Mouse (Mus musculus) hindbrain, embryonic 16.5 days (tissue): ENCODE data around the gene Olfr1215. TPM values are rescaled to one million over a fixed set of nuclear protein-coding genes. Genes with fewer than 3 reads are reported as not detected.
"Not testable (repeated sequence)": the region's sequence is repeated elsewhere in the genome, so short reads cannot be mapped to it uniquely, and the experiment has no call there.

Source experiments
- ATAC-seq: fragments of 200-750 bp; cut with Nextera tagmentation; 2 replicates; pipeline ENCODE4 v1.8.0; 2017; ENCODE audit warnings: moderate TSS enrichment, moderate library complexity
- H3K27ac ChIP-seq: fragments of 300-500 bp; sonication (generic); 2 replicates; pipeline ENCODE4 v1.5.1; 2014; ENCODE audit warnings: low read depth, mild to moderate bottlenecking, control low read depth, low read length, moderate library complexity
- H3K27me3 ChIP-seq: fragments of 300-500 bp; sonication (generic); replicated peaks from 2 replicates; pipeline ENCODE4 v1.6.1; 2014; ENCODE audit warnings: low read length; ENCODE audit not compliant: control insufficient read depth, insufficient read depth
- H3K36me3 ChIP-seq: fragments of 300-500 bp; sonication (generic); 2 replicates; pipeline ENCODE4 v1.6.1; 2014; ENCODE audit warnings: mild to moderate bottlenecking, low read length, moderate library complexity, mixed read lengths; ENCODE audit not compliant: control insufficient read depth, insufficient read depth
- H3K4me1 ChIP-seq: fragments of 300-500 bp; sonication (generic); 2 replicates; pipeline ENCODE4 v1.6.1; 2014; ENCODE audit warnings: low read depth, low read length; ENCODE audit not compliant: control insufficient read depth, insufficient read depth
- H3K4me2 ChIP-seq: fragments of 300-500 bp; sonication (generic); 2 replicates; pipeline ENCODE4 v1.6.1; 2014; ENCODE audit warnings: mild to moderate bottlenecking, low read length, control low read depth, moderate library complexity
- H3K4me3 ChIP-seq: fragments of 300-500 bp; sonication (generic); 2 replicates; pipeline ENCODE4 v1.5.1; 2014; ENCODE audit warnings: mild to moderate bottlenecking, low read length, control low read depth, moderate library complexity
- H3K9ac ChIP-seq: fragments of 300-500 bp; sonication (generic); 2 replicates; pipeline ENCODE4 v1.6.1; 2014; ENCODE audit warnings: low read depth, mild to moderate bottlenecking, control low read depth, low read length, moderate library complexity
- H3K9me3 ChIP-seq: fragments of 300-500 bp; sonication (generic); 2 replicates; pipeline ENCODE4 v1.6.1; 2014; ENCODE audit warnings: mild to moderate bottlenecking, low read length, moderate library complexity; ENCODE audit not compliant: control insufficient read depth
- WGBS: fragments of 180-500 bp; shearing (Covaris S2); extraction: QIAGEN DNeasy Blood & Tissue Kit; methylation state at CpG from one replicate; pipeline ENCODE4 v1.1.7; 2014; 5-methylcytosine and 5-hydroxymethylcytosine counted together
- polyA plus RNA-seq: library from polyadenylated mRNA; unstranded; fragments of >200 nt; fragmentation: Nextera tagmentation; extraction: Ambion mirVana; gene quantifications from 2 replicates; pipeline ENCODE4 v1.2.1, GENCODE M21; 2015

Gene Olfr1215
- polyA plus RNA-seq: not detected in 2 replicates

DNA sequence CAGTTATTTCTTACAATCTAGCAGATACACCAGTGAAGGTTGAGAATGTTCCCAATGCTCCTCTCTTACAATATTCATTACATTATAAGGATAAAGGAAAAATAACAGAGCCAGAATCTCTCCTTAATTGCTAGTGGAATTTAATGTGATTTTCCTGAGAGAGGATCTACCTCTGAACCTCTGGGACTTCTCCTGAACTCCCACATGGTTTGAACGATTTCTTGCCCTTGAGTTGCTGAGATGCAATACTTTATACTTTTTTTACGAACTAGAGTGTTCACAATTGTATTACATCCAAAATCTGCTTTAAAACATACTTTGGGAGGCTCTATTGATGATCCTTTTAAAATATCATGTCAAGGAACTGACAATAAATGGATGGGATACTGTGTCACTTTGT, at the start of gene Olfr1215:
Gene Olfr1215 (minus strand): TSS at position 101 of the 400 bp plus-strand sequence.
- no peak within 1 kb of the TSS for H3K27ac ChIP-seq
- H3K4me1 ChIP-seq: no peaks in the 10 kb centered on the region
- no peak within 1 kb of the TSS for H3K4me3 ChIP-seq
- 67% methylated on average over 2 of the region's 2 CpGs for WGBS
- H3K9ac ChIP-seq: no peak within 1 kb of the TSS
- H3K4me2 ChIP-seq: no peak within 1 kb of the TSS
- ATAC-seq: no peak
- H3K36me3 ChIP-seq: no peaks in the 10 kb centered on the region
- H3K9me3 ChIP-seq: no peaks in the 10 kb centered on the region
- no peaks in the 10 kb centered on the region for H3K27me3 ChIP-seq

DNA sequence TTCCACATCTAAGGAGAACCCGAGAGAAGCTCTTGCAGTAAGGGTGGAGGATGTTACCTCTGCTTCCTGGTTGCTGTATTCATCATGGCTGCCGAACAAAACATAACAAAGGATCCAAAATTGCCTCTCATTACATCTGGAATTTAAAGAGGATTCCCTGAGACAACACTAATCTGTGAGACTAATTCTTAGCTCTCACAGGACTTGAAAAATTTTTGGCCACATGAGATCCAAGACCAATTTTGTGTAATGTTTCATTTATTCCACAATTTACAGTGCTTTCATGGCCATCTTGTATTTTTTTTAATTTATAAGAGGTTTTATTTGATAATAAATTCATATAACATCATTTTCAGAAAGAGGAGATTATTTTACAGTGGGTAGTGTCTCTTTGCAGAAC, 25.2 kb upstream of the Olfr1215 start, which contains the start of gene Olfr1217:
Gene Olfr1217 (minus strand): TSS at position 101 of the 400 bp plus-strand sequence.
- Histone ChIP-seq H3K4me1 (no peaks in the 10 kb centered on the region), H3K9me3 (no peaks in the 10 kb centered on the region), H3K36me3 (no peaks in the 10 kb centered on the region), H3K9ac (no peak within 1 kb of the TSS), H3K4me2 (no peak within 1 kb of the TSS), H3K27me3 (no peaks in the 10 kb centered on the region), H3K27ac (no peak within 1 kb of the TSS), H3K4me3 (no peak within 1 kb of the TSS)
- 75% methylated on average over 2 of the region's 2 CpGs for WGBS
- no peak for ATAC-seq

GRCm38 (mm10) chr2:89021436-89021835, 14.7 kb upstream of the Olfr1215 start:
- 76% methylated on average over 3 of the region's 3 CpGs for WGBS
- not testable (repeated sequence) for H3K9me3 ChIP-seq, H3K4me2 ChIP-seq, H3K27ac ChIP-seq, ATAC-seq, H3K4me1 ChIP-seq, H3K27me3 ChIP-seq, H3K4me3 ChIP-seq, H3K36me3 ChIP-seq, H3K9ac ChIP-seq

DNA sequence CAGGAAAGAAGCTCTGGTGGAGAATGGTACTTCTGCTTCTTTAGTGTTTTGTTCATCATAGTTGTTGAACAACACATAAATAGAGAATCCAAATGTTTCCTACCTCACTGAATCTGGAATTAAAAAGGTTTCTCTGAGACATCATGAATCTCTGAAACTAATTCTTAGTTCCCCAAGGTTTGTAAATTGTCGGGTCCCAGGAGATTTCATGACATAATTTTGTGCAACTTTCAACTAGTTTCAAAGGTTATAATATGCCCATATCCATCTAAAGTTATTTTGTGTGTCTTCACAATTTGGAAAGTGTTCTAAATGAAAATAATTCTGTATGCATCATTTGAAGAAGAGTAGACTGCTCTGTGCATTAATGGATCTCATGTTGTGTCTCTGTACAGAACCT, 11.5 kb upstream of the Olfr1215 start, which contains the start of gene Olfr1216:
Gene Olfr1216 (minus strand): TSS at position 101 of the 400 bp plus-strand sequence.
- no peaks in the 10 kb centered on the region for H3K4me1 ChIP-seq
- ATAC-seq: no peak
- H3K4me2 ChIP-seq: no peak within 1 kb of the TSS
- H3K9me3 ChIP-seq: no peaks in the 10 kb centered on the region
- H3K36me3 ChIP-seq: no peaks in the 10 kb centered on the region
- no peaks in the 10 kb centered on the region for H3K27me3 ChIP-seq
- WGBS: 88% methylated on average over 1 of the region's 1 CpGs
- no peak within 1 kb of the TSS for H3K27ac ChIP-seq
- no peak within 1 kb of the TSS for H3K4me3 ChIP-seq
- no peak within 1 kb of the TSS for H3K9ac ChIP-seq

- Histone ChIP-seq H3K4me3 (no peak within 1 kb of the TSS), H3K27ac (no peak within 1 kb of the TSS), H3K4me2 (no peak within 1 kb of the TSS), H3K4me1 (no peaks in the 10 kb centered on the region), H3K27me3 (no peaks in the 10 kb centered on the region), H3K9ac (no peak within 1 kb of the TSS), H3K36me3 (no peaks in the 10 kb centered on the region), H3K9me3 (no peaks in the 10 kb centered on the region)
- whole genome bisulfite sequencing: 89% methylated on average over 1 of the region's 1 CpGs
- ATAC-seq: no peak
Measured at GRCm38 (mm10) chr2:88992553-88992952, 14.2 kb downstream of the Olfr1215 start, which contains the start of gene Olfr1214. Olfr1214 (minus strand) TSS chr2:88992653.

DNA sequence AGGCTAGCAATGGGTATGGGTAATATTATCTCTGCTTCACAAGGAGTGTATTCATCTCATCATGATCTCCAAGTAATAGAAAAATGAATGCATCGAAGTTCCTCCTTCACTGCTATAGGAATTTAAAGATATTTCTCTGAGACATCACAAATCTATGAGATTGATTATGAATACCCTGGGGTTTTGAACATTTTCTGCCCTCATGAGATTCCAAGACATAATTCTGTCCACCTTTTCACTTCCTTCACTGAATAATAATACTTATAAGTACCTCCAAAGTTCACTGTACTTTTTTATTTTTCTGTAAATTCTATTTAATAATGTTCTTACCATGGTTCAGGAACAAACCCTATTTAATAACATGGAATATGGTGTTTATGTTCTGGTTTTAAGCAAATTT, 26.6 kb downstream of the Olfr1215 start, which contains the start of gene Gm13762:
Gene Gm13762 (minus strand): TSS at position 101 of the 400 bp plus-strand sequence.
- no peak within 1 kb of the TSS for H3K27ac ChIP-seq
- no peak for ATAC-seq
- no peak within 1 kb of the TSS for H3K4me2 ChIP-seq
- no peaks in the 10 kb centered on the region for H3K4me1 ChIP-seq
- H3K9ac ChIP-seq: no peak within 1 kb of the TSS
- 91% methylated on average over 1 of the region's 1 CpGs for WGBS
- H3K9me3 ChIP-seq: no peaks in the 10 kb centered on the region
- H3K36me3 ChIP-seq: no peaks in the 10 kb centered on the region
- H3K4me3 ChIP-seq: no peak within 1 kb of the TSS
- no peaks in the 10 kb centered on the region for H3K27me3 ChIP-seq

DNA sequence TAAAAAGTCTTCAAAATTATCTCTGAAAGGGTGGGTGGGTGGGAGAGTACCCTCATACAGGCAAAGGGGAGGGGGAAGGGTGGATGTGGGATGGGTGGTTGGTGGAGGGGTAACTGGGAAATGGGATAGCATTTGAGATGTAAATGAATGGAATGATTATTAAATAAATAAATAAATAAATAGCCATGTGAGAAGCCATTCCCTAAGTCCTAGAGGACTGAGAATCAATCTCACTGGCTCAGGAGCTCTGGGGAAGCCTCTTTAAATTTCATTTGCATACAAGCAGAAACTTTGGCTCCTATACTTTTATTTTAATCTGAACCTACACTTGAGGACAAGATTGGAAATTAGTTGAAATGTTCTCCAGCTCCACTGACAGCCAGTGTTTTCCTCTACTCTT, 53.1 kb downstream of the Olfr1215 start, which contains the start of gene Olfr1212:
Gene Olfr1212 (plus strand): TSS at position 301 of the 400 bp plus-strand sequence.
- no peaks in the 10 kb centered on the region for H3K4me1 ChIP-seq
- H3K4me3 ChIP-seq: no peak within 1 kb of the TSS

More for the DNA sequence above, 53.1 kb downstream of the Olfr1215 start, which contains the start of gene Olfr1212:
- no peak within 1 kb of the TSS for H3K9ac ChIP-seq
- ATAC-seq: no peak
- no peaks in the 10 kb centered on the region for H3K36me3 ChIP-seq
- H3K27me3 ChIP-seq: no peaks in the 10 kb centered on the region
- no peak within 1 kb of the TSS for H3K4me2 ChIP-seq
- no peak within 1 kb of the TSS for H3K27ac ChIP-seq
- H3K9me3 ChIP-seq: no peaks in the 10 kb centered on the region

Other genes starting within 250 kb of the Olfr1215 start
- not detected in 2 replicates for gene Olfr1199, start 246.5 kb downstream of the Olfr1215 start, polyA plus RNA-seq
- gene Olfr1200, start 236.5 kb downstream of the Olfr1215 start, polyA plus RNA-seq: not detected in 2 replicates
- gene Olfr1201, start 213.9 kb downstream of the Olfr1215 start, polyA plus RNA-seq: not detected in 2 replicates
- gene Olfr1202, start 192.5 kb downstream of the Olfr1215 start, polyA plus RNA-seq: not detected in 2 replicates
- gene Olfr1205, start 177.2 kb downstream of the Olfr1215 start, polyA plus RNA-seq: not detected in 2 replicates
- gene Olfr1204, start 157.7 kb downstream of the Olfr1215 start, polyA plus RNA-seq: not detected in 2 replicates
- gene Olfr1206, start 143.7 kb downstream of the Olfr1215 start, polyA plus RNA-seq: not detected in 2 replicates
- gene Olfr1208, start 104.7 kb downstream of the Olfr1215 start, polyA plus RNA-seq: not detected in 2 replicates
- gene Olfr1209, start 91.8 kb downstream of the Olfr1215 start, polyA plus RNA-seq: not detected in 2 replicates
- gene Olfr1211, start 68.9 kb downstream of the Olfr1215 start, polyA plus RNA-seq: not detected in 2 replicates
- gene Olfr1212, start 53.0 kb downstream of the Olfr1215 start, polyA plus RNA-seq: not detected in 2 replicates
- not detected in 2 replicates for gene Gm13762, start 26.7 kb downstream of the Olfr1215 start, polyA plus RNA-seq
- not detected in 2 replicates for gene Olfr1214, start 14.3 kb downstream of the Olfr1215 start, polyA plus RNA-seq
- gene Olfr1216, start 11.4 kb upstream of the Olfr1215 start, polyA plus RNA-seq: not detected in 2 replicates
- gene Olfr1217, start 25.1 kb upstream of the Olfr1215 start, polyA plus RNA-seq: not detected in 2 replicates
- gene Olfr1218, start 54.2 kb upstream of the Olfr1215 start, polyA plus RNA-seq: not detected in 2 replicates
- not detected in 2 replicates for gene Olfr1219, start 76.5 kb upstream of the Olfr1215 start, polyA plus RNA-seq
- not detected in 2 replicates for gene Olfr1220, start 99.9 kb upstream of the Olfr1215 start, polyA plus RNA-seq
- not detected in 2 replicates for gene Olfr1221, start 110.3 kb upstream of the Olfr1215 start, polyA plus RNA-seq
- gene Olfr1222, start 126.1 kb upstream of the Olfr1215 start, polyA plus RNA-seq: not detected in 2 replicates
- gene Olfr1223, start 144.6 kb upstream of the Olfr1215 start, polyA plus RNA-seq: not detected in 2 replicates
- gene Olfr1224-ps1, start 157.1 kb upstream of the Olfr1215 start, polyA plus RNA-seq: not detected in 2 replicates
- not detected in 2 replicates for gene Olfr1225, start 167.7 kb upstream of the Olfr1215 start, polyA plus RNA-seq
- not detected in 2 replicates for gene Olfr1226, start 193.1 kb upstream of the Olfr1215 start, polyA plus RNA-seq
- gene Olfr1228, start 247.1 kb upstream of the Olfr1215 start, polyA plus RNA-seq: not detected in 2 replicates